Mouse (Mus musculus): ENCODE results near the gene Slit3.

- TF ChIP-seq CTCF (IDR thresholded peaks at IDR 0.05; ENCODE audit: low read depth, low read length) (no peak), POLR2A (IDR thresholded peaks at IDR 0.05; ENCODE audit: extremely low read depth, insufficient read depth, low read length) (no peak)
Measured at GRCm38 (mm10) chr11:35083049-35083448, 38.0 kb upstream of the Slit3 start.
